Mouse (Mus musculus) thymus, adult 2 months (tissue): ENCODE data around the gene Gprc5c.

ENCODE experiments used
- CTCF ChIP-seq: fragments of 200-500 bp; IDR thresholded peaks from 2 replicates; pipeline ENCODE4 v1.5.1; 2012; ENCODE audit warnings: mild to moderate bottlenecking, control low read depth, low read length, moderate library complexity, borderline replicate concordance; ENCODE audit not compliant: control insufficient read depth, poor library complexity, insufficient read depth; ENCODE audit errors: extremely low read depth
- POLR2A ChIP-seq: fragments of 200-500 bp; IDR thresholded peaks from 2 replicates; pipeline ENCODE4 v1.6.1; 2012; ENCODE audit warnings: mild to moderate bottlenecking, low read length, control low read depth, moderate library complexity; ENCODE audit not compliant: control insufficient read depth, poor library complexity, insufficient read depth; ENCODE audit errors: extremely low read depth

DNA sequence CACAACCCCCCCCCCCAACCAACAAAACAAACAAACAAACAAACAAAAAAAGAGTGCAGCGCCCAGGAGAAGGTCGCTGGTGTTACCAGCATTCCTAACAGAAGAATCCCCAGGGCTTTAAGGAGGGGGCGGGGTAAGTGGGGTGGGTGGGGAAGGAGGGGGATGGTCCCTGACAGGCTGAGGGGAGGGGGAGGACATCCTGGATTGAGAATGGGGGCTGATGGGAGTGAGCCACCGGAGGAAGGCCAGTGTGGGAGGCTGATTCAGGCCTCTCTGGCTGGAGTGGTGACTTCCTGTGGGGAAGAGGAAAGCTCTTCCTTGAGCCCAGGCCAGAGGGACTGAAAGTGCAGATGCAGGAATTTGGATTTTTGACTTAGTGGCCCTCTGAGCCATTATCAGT is 4.6 kb upstream of the Gprc5c start:
- TF ChIP-seq CTCF (no peak), POLR2A (no peak)
